Mouse (Mus musculus): ENCODE measurements around the gene Srrm4.

- no peak for TF ChIP-seq CTCF (IDR thresholded peaks at IDR 0.05; ENCODE audit: low read depth)
- no peak for TF ChIP-seq EP300 (IDR thresholded peaks at IDR 0.05; ENCODE audit: low read depth)
Observed at GRCm38 (mm10) chr5:116425273-116425672, 166.3 kb downstream of the Srrm4 start.
